Mouse (Mus musculus): Measurements from ENCODE around the gene Gm2022.
"Not testable (repeated sequence)": the region's sequence is repeated elsewhere in the genome, so short reads cannot be mapped to it uniquely, and the experiment has no call there.

Gene Gm2022

GRCm38 (mm10) chr12:87895070-87895469, at the start of gene Gm2022:
Gm2022 (plus strand) TSS chr12:87895370.
- not testable (repeated sequence) for DNase-seq (ENCODE audit: low spot score in 2 of 2)

DNA sequence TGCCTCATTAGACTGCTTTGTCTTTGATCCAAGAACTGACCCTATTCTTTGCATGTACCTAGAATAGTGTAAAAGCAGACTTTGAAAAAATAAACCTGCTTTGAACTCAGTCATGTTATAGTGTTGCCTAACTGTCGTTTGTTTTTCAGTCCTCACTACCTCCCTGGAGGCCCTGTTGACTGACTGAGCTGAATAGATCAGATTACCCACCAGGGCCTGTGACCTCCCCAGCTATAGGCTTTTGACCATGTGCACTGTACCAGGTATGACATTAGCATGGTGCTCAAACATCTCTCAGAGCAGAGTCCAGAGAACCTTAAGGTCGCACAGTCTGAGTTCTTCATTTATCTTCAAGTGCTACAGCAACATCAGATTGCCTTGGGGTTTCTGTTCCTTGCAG, 44.5 kb upstream of the Gm2022 start:
- not testable (repeated sequence) for DNase-seq (ENCODE audit: low spot score in 2 of 2)

DNA sequence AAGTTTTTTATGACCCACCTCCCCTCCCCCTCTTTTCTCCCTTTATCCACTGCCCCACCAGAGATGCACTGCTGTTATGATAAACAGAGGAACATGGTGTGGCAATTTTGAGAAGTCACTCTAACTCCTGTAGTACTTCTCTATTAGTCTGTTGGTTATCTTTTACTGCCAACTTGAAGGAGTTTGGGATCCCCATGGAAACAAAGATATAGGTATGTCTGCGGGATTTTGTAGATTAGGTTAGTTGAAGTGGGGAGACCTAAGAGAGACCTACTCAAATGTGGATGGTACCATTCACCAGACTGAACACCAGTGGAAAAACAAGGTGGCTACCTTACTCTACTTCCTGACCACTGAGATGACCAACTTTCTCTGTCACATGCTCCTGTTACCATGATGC, 39.1 kb upstream of the Gm2022 start:
- DNase-seq (ENCODE audit: low spot score in 2 of 2): not testable (repeated sequence)

DNA sequence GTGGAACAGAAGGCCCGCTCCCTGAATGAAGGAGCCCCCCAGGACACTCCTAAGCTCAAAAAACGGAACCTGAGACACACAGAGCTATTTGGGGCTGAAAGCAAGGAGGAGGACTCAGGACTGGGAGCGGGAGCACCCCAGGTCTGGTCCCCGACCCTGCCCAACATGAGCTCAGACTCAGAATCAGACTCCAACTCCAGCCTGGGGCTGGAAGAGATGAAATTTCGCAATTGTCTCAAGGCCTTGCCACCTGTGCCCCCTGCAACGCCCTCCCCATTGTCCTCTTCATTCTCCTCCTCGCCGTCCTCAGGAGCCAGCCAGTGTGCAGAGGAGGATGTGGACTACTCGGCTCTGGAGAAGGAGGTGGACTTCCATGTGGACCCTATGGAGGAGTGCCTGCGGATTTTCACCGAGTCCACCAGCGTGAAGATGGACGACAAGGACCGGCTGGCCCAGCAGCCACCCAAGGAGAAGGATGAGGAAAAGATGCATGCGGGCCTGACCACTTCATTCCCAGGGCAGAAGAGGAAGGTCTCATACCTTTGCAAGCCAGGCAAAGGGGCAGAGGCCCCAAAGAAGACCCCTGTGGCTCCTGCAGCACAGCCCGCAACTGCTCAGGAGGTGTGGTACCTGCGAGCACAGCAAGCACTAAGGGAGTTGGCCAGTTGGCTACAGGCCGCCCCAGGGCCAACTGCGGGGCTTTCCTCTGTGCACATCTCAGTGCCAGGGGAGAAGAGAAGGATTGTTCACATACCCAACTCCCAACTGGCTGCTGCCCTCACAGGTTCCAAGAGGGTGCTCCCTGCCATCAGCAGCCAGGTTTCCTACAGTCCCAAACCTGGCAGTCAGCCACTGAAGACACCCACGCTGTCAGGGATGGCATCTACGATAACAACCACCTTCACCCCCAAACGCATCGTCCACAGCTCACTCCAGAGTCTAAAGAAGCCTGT, 33.2 kb upstream of the Gm2022 start:
- peak in 1 of 2 experiments; percentile 27 for DNase-seq (ENCODE audit: low spot score in 2 of 2)

- peak in 1 of 2 experiments; percentile 29 for DNase-seq (ENCODE audit: low spot score in 2 of 2)
Observed at GRCm38 (mm10) chr12:87863638-87864037, 31.5 kb upstream of the Gm2022 start.

- DNase-seq (ENCODE audit: low spot score in 2 of 2): not testable (repeated sequence)
Observed at GRCm38 (mm10) chr12:87864048-87864447, 31.1 kb upstream of the Gm2022 start.

GRCm38 (mm10) chr12:87873772-87874171, 21.4 kb upstream of the Gm2022 start, which contains the start of gene Gm2016:
Gm2016 (plus strand) TSS chr12:87874072.
- not testable (repeated sequence) for DNase-seq (ENCODE audit: low spot score in 2 of 2)

DNA sequence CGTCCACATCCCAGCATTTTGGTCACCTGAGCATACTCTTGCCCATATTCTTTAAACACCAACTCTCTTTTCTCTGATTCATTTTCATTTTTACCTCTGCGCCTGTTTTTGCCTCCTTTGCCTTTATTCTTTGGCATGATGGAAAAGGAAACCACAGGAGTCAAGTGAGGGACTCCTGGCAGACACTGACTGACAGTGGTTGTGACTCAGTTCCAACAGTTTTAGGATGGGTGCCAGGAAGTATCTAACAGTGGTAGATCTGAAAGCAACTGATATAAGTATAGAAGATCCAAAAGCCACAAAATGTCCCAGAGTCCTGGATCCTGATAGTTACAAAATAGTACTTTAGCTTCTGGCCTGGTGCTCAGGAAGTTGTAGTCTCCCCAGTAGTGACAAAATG, 24.6 kb downstream of the Gm2022 start, which contains the start of gene Gm2035:
Gene Gm2035, minus strand, starts transcription at position 137 of the 400 bp plus-strand sequence.
- DNase-seq (ENCODE audit: low spot score in 2 of 2): not testable (repeated sequence)

All from cerebellum, postnatal 4 days (tissue).